Mouse (Mus musculus) frontal cortex, postnatal 10 days (tissue): ENCODE measurements around the gene Shroom1.
A peak's percentile ranks its signal among the peaks of the same experiment; 100 is the strongest.
"Not testable (repeated sequence)": the region's sequence is repeated elsewhere in the genome, so short reads cannot be mapped to it uniquely, and the experiment has no call there.

Experiments used
- DNase-seq, 2 experiments: peaks; one replicate each; pipeline ENCODE4 v3.0.0; 2022; ENCODE audit warnings: low spot score in 2 of 2, mixed read lengths in 1 of 2

Gene Shroom1

DNA sequence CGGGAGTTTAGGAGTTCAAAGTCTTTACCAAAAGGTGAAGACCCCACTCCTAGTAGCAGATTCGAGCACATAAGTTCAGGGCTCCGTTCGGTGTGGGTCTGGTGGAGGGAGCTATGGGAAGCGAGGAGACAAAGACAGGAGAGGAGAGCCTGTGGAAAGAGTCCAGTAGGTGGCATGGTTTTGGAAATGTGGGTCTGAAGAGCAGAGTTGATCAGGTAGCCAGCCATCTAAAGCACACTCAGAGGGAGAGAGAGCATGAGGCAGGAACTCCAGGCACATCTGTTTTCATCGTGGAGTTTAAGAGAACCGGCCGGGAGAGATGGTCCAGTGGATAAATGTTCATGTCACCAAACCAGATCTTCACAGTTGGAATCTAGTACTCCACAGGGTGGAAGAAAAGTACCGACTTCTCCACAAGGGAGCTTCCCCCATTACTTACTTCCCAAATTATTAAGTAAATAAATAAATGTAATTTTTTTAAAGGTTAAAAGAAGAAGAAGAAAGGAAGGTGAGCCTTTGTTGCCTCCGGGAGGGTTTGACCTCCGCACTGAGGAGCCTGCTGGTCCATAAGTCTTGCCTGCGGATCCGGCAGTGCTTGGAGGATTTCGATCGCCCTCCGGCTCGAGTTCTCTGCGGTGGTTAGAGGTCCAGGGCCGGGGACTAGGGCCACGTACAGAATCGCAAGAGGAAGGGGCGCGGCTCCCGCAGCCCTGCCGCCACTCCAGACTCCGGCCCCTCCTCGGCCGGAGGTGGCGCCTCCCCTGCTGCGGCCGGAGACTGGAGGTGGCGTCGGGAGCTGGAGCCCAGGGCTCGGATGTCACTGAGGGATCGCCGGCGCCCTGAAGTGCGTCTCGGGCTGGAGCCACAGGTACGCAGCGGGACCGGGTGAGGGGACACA is at the start of gene Shroom1, which contains the start of gene Gm10447:
Shroom1 (plus strand) TSS at position 732 of the 898 bp plus-strand sequence.
Gm10447 (minus strand) TSS at position 637 of the 898 bp plus-strand sequence.
- DNase-seq = no peak

DNA sequence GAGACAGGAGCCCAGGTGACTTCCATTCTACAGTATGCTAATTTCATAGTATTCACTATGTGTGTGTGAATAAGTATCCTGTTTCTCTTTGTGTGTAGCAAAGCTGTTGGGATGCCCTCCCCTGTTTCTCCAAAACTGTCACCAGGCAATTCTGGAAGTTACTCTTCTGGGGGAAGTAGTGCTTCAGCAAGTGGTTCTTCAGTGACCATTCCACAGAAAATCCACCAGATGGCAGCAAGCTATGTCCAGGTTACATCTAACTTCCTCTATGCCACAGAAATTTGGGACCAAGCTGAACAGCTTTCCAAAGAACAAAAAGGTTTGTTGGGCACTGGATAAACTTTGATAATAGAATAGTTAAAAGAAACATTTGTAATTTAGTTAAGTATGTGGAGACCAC is 45.3 kb upstream of the Shroom1 start:
- DNase-seq = no peak

- no peak for DNase-seq
These were observed 43.1 kb upstream of the Shroom1 start for GRCm38 (mm10) chr11:53413871-53414270.

DNA sequence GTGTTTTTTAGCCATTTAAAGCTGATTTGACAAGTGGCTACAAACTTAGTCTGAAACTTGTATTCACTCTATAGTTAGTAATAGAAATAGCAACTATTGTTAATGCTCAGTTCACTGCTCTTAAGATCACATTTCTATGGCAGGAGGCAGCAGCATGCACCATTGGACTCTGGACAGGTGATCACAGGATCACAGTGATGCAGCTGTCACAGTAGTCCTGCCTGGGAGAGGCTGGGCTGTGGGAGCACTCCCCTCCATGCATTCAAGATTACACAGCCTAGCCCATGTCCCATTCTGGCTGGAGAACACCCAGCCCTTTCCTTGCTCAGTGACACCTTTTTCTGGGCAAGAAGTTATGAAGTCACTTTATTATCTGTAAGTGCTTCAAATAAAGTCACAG is 39.0 kb upstream of the Shroom1 start:
- DNase-seq = no peak

GRCm38 (mm10) chr11:53423036-53423435 is 34.0 kb upstream of the Shroom1 start, which contains the start of gene Leap2:
Gene Leap2, minus strand, starts transcription at chr11:53423170.
- no peak for DNase-seq

DNA sequence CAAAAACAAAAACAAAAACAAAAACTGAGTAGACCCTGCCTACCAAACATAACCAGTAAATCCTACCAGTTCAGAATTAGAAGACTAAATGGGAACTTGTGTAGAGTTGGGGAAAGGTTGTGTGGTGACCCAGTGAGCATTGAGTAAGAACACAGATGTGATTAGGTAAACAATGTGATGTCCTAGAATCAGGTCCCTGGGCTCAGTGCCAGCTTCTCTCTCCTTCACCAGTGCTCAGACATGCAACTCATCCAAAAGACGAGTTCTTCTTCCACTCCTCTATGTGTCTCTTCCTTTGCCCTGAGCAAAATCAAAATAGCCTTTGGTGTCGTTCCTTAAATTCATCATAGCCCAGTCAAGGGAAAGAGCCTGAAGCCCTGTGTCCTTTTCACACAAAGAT is 32.2 kb upstream of the Shroom1 start:
- DNase-seq = no peak

GRCm38 (mm10) chr11:53425251-53425650 is 31.8 kb upstream of the Shroom1 start:
- no peak for DNase-seq

DNA sequence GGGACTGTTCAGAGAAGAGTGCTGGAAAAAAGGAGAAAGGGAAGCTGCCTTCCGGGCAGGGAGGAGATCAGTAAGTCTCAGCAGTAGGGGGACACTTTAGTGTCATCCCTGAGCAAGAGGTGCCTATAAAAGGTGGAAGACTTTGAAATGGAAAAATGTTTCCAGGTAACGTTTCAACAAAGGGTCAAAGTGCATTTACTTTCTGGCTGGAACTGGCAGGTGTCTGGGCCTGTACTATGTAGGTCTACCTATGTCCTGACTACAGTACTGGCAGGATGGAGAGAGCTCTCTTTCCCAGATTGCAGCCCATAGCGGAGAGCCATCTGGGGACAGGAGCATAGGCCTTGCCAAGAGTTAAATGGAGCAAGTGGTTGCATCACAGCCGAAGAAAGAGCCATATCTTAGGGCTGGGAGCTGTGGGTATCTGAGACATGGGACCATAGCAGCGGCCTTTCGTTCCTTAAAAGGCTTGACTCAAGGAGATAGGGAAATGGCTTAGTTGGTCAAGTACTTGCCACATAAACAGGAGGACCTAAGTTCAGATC is 31.2 kb upstream of the Shroom1 start:
- no peak for DNase-seq

DNA sequence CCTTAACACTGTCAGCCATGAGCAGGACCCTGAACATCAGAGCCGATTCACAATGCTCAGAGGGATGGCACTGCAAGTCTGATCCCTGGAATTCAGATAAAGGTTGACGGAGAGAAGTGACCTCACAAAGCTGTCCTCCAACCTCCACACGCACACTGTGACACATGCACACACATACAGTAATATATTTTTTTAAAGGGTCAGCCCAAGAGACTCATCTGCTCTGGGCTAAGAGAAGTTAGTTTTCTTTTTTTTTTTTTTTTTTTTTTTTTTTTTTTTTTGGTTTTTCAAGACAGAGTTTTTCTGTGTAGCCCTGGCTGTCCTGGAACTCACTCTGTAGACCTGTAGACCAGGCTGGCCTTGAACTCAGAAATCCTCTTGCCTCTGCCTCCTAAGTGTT is 30.1 kb upstream of the Shroom1 start:
- DNase-seq = not testable (repeated sequence)

DNA sequence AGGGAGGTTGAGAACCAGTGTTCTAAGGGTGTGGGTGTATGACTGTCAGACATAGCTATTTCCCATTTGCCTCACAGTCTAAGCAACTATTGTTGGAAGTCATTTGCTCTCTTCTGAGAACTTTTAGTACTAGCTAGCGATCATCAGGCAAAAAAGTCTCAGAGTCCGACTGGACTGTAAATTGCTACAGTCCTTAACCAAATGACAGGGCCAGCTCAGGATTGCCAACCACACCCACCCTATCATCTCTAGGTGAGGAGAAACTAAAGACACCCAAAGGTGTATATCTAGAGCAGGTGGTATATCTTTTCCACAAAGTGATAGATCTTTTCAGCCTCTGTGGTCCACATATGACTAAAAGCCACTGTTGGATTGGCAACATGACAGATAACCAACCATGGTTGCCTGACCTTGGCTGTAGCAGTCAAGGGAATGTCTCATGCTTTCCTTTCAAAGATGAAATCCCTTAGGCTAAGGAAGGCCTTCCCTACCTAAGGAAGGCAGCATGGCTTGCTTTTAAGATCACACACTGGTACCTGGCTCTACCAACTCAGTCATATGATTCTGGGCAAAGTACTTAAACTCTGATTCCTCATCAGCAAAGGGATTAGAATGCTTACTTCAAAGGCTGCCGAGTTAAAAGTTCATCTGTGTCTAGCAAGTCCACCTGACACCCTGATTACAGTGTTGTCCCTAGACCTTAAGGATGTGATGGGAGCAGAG is 28.9 kb upstream of the Shroom1 start:
- no peak for DNase-seq

DNA sequence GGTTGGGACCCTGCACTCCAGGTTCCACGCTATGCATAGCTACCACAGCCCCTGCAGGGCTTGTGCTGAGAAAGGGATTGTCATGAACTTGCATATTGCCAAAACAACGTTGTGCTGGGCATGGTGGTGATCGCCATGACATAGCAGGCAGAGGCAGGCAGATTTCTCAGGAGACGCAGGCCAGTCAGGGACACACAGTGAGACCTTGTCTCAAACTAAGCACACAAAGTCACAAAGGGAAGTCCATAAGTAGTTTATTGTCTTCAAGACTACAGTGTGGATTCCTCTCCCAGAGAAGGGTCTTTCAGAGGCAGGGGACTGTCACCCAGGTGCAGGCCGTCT is 28.3 kb upstream of the Shroom1 start:
- DNase-seq = no peak

GRCm38 (mm10) chr11:53429182-53429581 is 27.8 kb upstream of the Shroom1 start:
- no peak for DNase-seq

DNA sequence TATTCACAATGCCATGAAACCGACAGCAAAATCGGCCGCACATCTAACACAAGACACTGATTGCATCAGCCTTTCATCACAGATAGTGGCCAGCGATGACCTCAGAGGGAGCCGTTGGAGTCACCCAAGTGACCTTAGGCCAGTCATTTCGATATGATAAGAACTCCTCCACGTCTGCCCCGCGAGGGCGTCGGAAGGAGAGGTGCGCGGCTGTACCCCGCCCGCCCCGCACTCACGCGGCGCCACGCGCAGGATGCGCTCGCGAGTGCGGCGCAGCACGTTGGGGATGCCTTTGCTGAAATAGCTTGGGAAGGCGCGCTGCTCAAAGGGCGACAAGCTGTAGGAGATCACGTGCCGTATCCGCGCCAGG is 26.7 kb upstream of the Shroom1 start:
- DNase-seq = no peak

GRCm38 (mm10) chr11:53430670-53431346 is 26.2 kb upstream of the Shroom1 start, which contains the start of the genes Uqcrq and Gdf9:
Gene Uqcrq, minus strand, starts transcription at chr11:53430831.
Gene Gdf9, plus strand, starts transcription at chr11:53431023.
- peak; percentile 98 to 100 for DNase-seq

- no peak for DNase-seq
These were observed 25.5 kb upstream of the Shroom1 start for GRCm38 (mm10) chr11:53431347-53432056.

- no peak for DNase-seq
These were observed 23.9 kb upstream of the Shroom1 start for GRCm38 (mm10) chr11:53433057-53433456.

DNA sequence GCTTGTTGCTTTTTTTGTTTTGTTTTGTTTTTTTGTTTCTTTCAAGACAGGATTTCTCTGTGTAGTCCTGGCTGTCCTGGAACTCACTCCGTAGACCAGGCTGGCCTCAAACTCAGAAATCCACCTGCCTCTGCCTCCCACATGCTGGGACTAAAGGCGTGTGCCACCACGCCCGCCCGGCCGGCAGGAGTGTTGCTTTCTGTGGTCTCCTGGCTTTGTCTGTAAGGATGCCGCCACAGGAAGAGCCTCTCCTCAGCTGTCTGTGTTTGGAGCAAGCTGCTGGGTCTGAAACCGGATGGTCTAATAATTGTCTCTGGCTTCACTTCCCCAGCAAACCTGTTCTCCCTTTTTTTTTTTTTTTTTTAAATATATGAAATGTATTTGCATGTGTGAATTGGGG is 21.5 kb upstream of the Shroom1 start:
- no peak for DNase-seq

GRCm38 (mm10) chr11:53436338-53436737 is 20.7 kb upstream of the Shroom1 start:
- no peak for DNase-seq

- DNase-seq = no peak
These were observed 15.1 kb upstream of the Shroom1 start for GRCm38 (mm10) chr11:53441921-53442320.

DNA sequence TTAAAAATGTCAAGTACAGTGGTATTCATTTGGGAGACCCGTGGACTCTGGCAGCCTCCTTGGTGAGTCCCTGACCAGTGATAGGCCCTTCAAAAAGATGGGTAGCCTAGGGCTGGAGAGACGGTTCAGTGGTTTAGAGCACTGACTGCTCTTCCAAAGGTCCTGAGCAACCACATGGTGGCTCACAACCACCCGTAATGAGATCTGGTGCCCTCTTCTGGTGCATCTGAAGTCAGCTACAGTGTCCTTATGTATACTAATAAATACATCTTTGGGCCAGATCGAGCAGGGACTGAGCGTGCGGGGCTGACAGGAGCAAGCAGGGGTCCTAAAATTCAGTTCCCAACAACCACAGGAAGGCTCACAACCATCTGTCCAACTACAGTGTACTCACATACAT is 13.1 kb upstream of the Shroom1 start:
- DNase-seq = no peak

GRCm38 (mm10) chr11:53445562-53445961 is 11.4 kb upstream of the Shroom1 start:
- DNase-seq = no peak
